Mouse (Mus musculus): Measurements from ENCODE around the gene Frmd4a.

Frmd4a gene

GRCm38 (mm10) chr2:4335881-4336280 is 318.4 kb downstream of the Frmd4a start:
- DNase-seq (ENCODE audit: low read depth, low spot score), result no peak

GRCm38 (mm10) chr2:4338290-4338689 is 320.8 kb downstream of the Frmd4a start:
- peak; percentile 55 for DNase-seq (ENCODE audit: low read depth, low spot score)

GRCm38 (mm10) chr2:4339128-4339527 is 321.6 kb downstream of the Frmd4a start:
- DNase-seq (ENCODE audit: low read depth, low spot score), result no peak

- no peak for DNase-seq (ENCODE audit: low read depth, low spot score)
Observed at GRCm38 (mm10) chr2:4339530-4340218, 322.2 kb downstream of the Frmd4a start.

GRCm38 (mm10) chr2:4340378-4340777 is 322.9 kb downstream of the Frmd4a start:
- no peak for DNase-seq (ENCODE audit: low read depth, low spot score)

- no peak for DNase-seq (ENCODE audit: low read depth, low spot score)
Observed at GRCm38 (mm10) chr2:4341141-4341540, 323.6 kb downstream of the Frmd4a start.

- DNase-seq (ENCODE audit: low read depth, low spot score), result no peak
Observed at GRCm38 (mm10) chr2:4342005-4342404, 324.5 kb downstream of the Frmd4a start.

- DNase-seq (ENCODE audit: low read depth, low spot score), result peak; percentile 6
Observed at GRCm38 (mm10) chr2:4344411-4344810, 326.9 kb downstream of the Frmd4a start.

GRCm38 (mm10) chr2:4346232-4346631 is 328.7 kb downstream of the Frmd4a start:
- no peak for DNase-seq (ENCODE audit: low read depth, low spot score)

- no peak for DNase-seq (ENCODE audit: low read depth, low spot score)
Observed at GRCm38 (mm10) chr2:4346953-4347352, 329.4 kb downstream of the Frmd4a start.

- DNase-seq (ENCODE audit: low read depth, low spot score), result no peak
Observed at GRCm38 (mm10) chr2:4347782-4348181, 330.3 kb downstream of the Frmd4a start.

GRCm38 (mm10) chr2:4348509-4348908 is 331.0 kb downstream of the Frmd4a start:
- no peak for DNase-seq (ENCODE audit: low read depth, low spot score)

- no peak for DNase-seq (ENCODE audit: low read depth, low spot score)
Observed at GRCm38 (mm10) chr2:4356812-4357384, 339.4 kb downstream of the Frmd4a start.

- DNase-seq (ENCODE audit: low read depth, low spot score), result no peak
Observed at GRCm38 (mm10) chr2:4361981-4362834, 344.7 kb downstream of the Frmd4a start.

GRCm38 (mm10) chr2:4364908-4365307 is 347.4 kb downstream of the Frmd4a start:
- no peak for DNase-seq (ENCODE audit: low read depth, low spot score)

- no peak for DNase-seq (ENCODE audit: low read depth, low spot score)
Observed at GRCm38 (mm10) chr2:4368544-4368943, 351.0 kb downstream of the Frmd4a start.

GRCm38 (mm10) chr2:4370499-4370898 is 353.0 kb downstream of the Frmd4a start:
- no peak for DNase-seq (ENCODE audit: low read depth, low spot score)

GRCm38 (mm10) chr2:4371341-4371740 is 353.8 kb downstream of the Frmd4a start:
- DNase-seq (ENCODE audit: low read depth, low spot score), result no peak

- no peak for DNase-seq (ENCODE audit: low read depth, low spot score)
Observed at GRCm38 (mm10) chr2:4378844-4379243, 361.3 kb downstream of the Frmd4a start.

GRCm38 (mm10) chr2:4380435-4380834 is 362.9 kb downstream of the Frmd4a start:
- no peak for DNase-seq (ENCODE audit: low read depth, low spot score)

GRCm38 (mm10) chr2:4380926-4381325 is 363.4 kb downstream of the Frmd4a start:
- DNase-seq (ENCODE audit: low read depth, low spot score), result no peak

GRCm38 (mm10) chr2:4386468-4386867 is 369.0 kb downstream of the Frmd4a start:
- DNase-seq (ENCODE audit: low read depth, low spot score), result no peak

GRCm38 (mm10) chr2:4389330-4389729 is 371.8 kb downstream of the Frmd4a start:
- no peak for DNase-seq (ENCODE audit: low read depth, low spot score)

Measured in ZHBTc4 (cell line).